Mouse (Mus musculus) cerebellum, adult 2 months (tissue): Measurements from ENCODE around the gene Sh3bgrl.

Source experiments
- CTCF ChIP-seq: fragments of 200-500 bp; IDR thresholded peaks from 2 replicates; pipeline ENCODE4 v1.5.1; 2011; ENCODE audit warnings: low read depth, mild to moderate bottlenecking, control low read depth, low read length, moderate library complexity, borderline replicate concordance; ENCODE audit not compliant: insufficient read depth
- POLR2A ChIP-seq: fragments of 200-500 bp; IDR thresholded peaks from 2 replicates; pipeline ENCODE4 v1.6.1; 2011; ENCODE audit warnings: low read length, control low read depth, borderline replicate concordance; ENCODE audit not compliant: insufficient read depth

- TF ChIP-seq CTCF (no peak), POLR2A (no peak)
These were observed 65.2 kb downstream of the Sh3bgrl start for GRCm38 (mm10) chrX:109160326-109160725.
